Mouse (Mus musculus) ES-Bruce4 (cell line): ENCODE results near the gene Gm7029.
"Not testable (repeated sequence)": the region's sequence is repeated elsewhere in the genome, so short reads cannot be mapped to it uniquely, and the experiment has no call there.

Source experiments
- CTCF ChIP-seq: IDR thresholded peaks from one replicate; pipeline ENCODE4 v1.8.1; 2011; ENCODE audit warnings: low read depth, low read length
- EP300 ChIP-seq: IDR thresholded peaks from 2 replicates; pipeline ENCODE4 v1.6.1; 2011; ENCODE audit warnings: low read depth, low read length; ENCODE audit not compliant: insufficient read depth
- POLR2A ChIP-seq: IDR thresholded peaks from one replicate; pipeline ENCODE4 v1.8.1; 2011; ENCODE audit warnings: low read length; ENCODE audit not compliant: insufficient read depth

DNA sequence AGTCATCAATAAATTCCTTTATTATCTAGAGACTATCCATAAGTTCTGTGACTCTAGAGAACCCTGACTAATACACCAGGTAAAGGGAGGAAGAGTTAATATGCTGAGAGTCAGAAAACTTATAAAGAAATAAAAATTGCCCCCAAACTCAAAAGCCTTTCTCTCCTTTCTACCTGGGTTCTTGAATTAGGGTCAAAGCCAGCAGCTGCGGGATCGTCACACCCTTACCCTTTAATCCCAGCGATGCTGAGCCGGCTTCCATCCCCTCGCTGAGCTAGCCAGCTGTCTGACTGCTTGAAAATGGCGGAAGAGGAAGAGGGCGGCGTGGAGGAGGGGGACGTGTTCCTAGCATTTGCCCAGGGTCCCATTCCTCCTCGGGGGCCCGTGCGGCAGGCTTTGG lies at the start of gene Gm7029:
- TF ChIP-seq CTCF, POLR2A, EP300: not testable (repeated sequence)
